Comparison of ENCODE assay signal across 8 mouse cellular contexts in the genomic region with DNA sequence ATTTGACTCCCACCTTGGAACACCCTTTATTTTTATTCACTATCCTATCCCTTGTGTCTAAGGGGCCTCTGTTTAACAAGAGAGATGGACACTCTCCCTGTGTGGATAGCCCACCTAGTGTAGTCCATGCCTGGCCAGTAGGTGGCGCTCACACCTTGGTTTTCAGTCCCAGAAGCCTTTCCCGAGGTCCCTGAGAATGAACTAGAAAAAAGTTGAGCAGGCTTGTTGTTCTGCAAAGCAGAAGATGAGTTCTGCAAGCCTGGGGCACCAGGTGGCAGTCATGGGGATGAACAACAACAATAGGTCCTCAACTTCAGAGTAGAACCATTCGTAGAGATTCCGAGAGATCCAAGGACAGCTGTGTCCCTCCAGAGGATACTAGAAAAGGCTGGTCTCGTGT. TPM values are rescaled to one million over a fixed set of nuclear protein-coding genes. Genes with fewer than 3 reads are reported as not detected.
A peak's percentile ranks its signal among the peaks of the same experiment; 100 is the strongest.
DNase-seq lines count a peak whose midpoint lies in the region; ATAC-seq and TF ChIP-seq lines count a peak whose summit lies in the region.

No protein-coding gene starts in this region.

- no peak overlapping the region for H3K27ac ChIP-seq in cerebellum, adult 2 months (ENCODE audit: insufficient read depth, low read length)
- H3K27ac ChIP-seq in midbrain, embryonic 10.5 days (replicated peaks): no peak overlapping the region
- no peak overlapping the region for H3K27ac ChIP-seq in midbrain, embryonic 11.5 days (ENCODE audit: low read depth, low read length)

- H3K9me3 ChIP-seq in midbrain, embryonic 10.5 days (replicated peaks): no peaks in the 10 kb centered on the region
- H3K9me3 ChIP-seq in midbrain, embryonic 11.5 days (ENCODE audit: control insufficient read depth, low read length): no peaks in the 10 kb centered on the region

- H3K4me2 ChIP-seq in midbrain, embryonic 11.5 days: no peak overlapping the region

- no peak for DNase-seq in cerebellum, adult 2 months
- DNase-seq in cerebellum, adult 8-10 months: no peak
- peak; percentile 31 for DNase-seq in midbrain, embryonic 10.5 days (ENCODE audit: low spot score)
- DNase-seq in midbrain, embryonic 11.5 days (ENCODE audit: low spot score, missing footprints): no peak
- peak; percentile 68 to 76 for DNase-seq in kidney, postnatal 25 days
- peak; percentile 28 for DNase-seq in urinary bladder, postnatal 10 days (ENCODE audit: low spot score)

- no peaks in the 10 kb centered on the region for H3K27me3 ChIP-seq in cerebellum, adult 2 months (ENCODE audit: control insufficient read depth, insufficient read depth, low read length)
- H3K27me3 ChIP-seq in midbrain, embryonic 10.5 days (ENCODE audit: low read depth, poor library complexity, severe bottlenecking): no peaks in the 10 kb centered on the region
- no peaks in the 10 kb centered on the region for H3K27me3 ChIP-seq in midbrain, embryonic 11.5 days (ENCODE audit: control insufficient read depth, insufficient read depth, low read length)

- H3K4me3 ChIP-seq in cerebellum, adult 2 months (replicated peaks; ENCODE audit: insufficient read depth, low read depth, low read length): no peak overlapping the region
- no peak overlapping the region for H3K4me3 ChIP-seq in midbrain, embryonic 10.5 days
- no peak overlapping the region for H3K4me3 ChIP-seq in midbrain, embryonic 11.5 days (ENCODE audit: low read depth, low read length)

- ATAC-seq in midbrain, embryonic 11.5 days (ENCODE audit: low FRiP score): no peak
- ATAC-seq in common myeloid progenitor, adult 5-6 weeks (replicated peaks; ENCODE audit: low read depth, poor library complexity, severe bottlenecking): peak; percentile 57; the same call in 1 of the 2 replicates
- peak; percentile 72 for ATAC-seq in megakaryocyte progenitor cell, adult 5-6 weeks (replicated peaks; ENCODE audit: poor library complexity)

- H3K36me3 ChIP-seq in midbrain, embryonic 10.5 days: peaks cover 5% of the 10 kb centered on the region
- no peaks in the 10 kb centered on the region for H3K36me3 ChIP-seq in midbrain, embryonic 11.5 days (ENCODE audit: control insufficient read depth, insufficient read depth, low read length)

- no peak for TF ChIP-seq POLR2A in cerebellum, adult 2 months (IDR thresholded peaks at IDR 0.05; ENCODE audit: borderline replicate concordance, insufficient read depth, low read length)

- no peaks in the 10 kb centered on the region for H3K4me1 ChIP-seq in cerebellum, adult 2 months (ENCODE audit: control insufficient read depth, insufficient read depth, low read length)
- 0 out of 2 replicates have a peak, but pooled peaks cover 2% of the 10 kb centered on the region for H3K4me1 ChIP-seq in midbrain, embryonic 10.5 days
- H3K4me1 ChIP-seq in midbrain, embryonic 11.5 days (ENCODE audit: control insufficient read depth, insufficient read depth, low read length): no peaks in the 10 kb centered on the region

- peak; percentile 38; the same call in 1 of the 2 replicates for TF ChIP-seq CTCF in cerebellum, adult 2 months (IDR thresholded peaks at IDR 0.05; ENCODE audit: borderline replicate concordance, insufficient read depth, low read depth, low read length)

- no peak overlapping the region for H3K9ac ChIP-seq in midbrain, embryonic 11.5 days (ENCODE audit: low read length)

- 69% methylated on average over 5 of the region's 5 CpGs for WGBS in cerebellum, adult 2 months
- WGBS in midbrain, embryonic 10.5 days: 76% methylated on average over 5 of the region's 5 CpGs
- WGBS in midbrain, embryonic 11.5 days: 64% methylated on average over 5 of the region's 5 CpGs

RNA-seq across cellular contexts. Expression of a gene that starts 35.8 kb away (rescaled TPM):
- polyA plus RNA-seq in cerebellum, adult 2 months (2012; rRNA removed): 0.10 TPM in 2 replicates
- polyA plus RNA-seq in midbrain, embryonic 10.5 days (2016; fragmentation: Nextera tagmentation; extraction: Ambion mirVana): 43.3 and 47.1 TPM in 2 replicates
- 62.2 and 64.4 TPM in 2 replicates for polyA plus RNA-seq in midbrain, embryonic 11.5 days (2014; fragmentation: Nextera tagmentation; extraction: Ambion mirVana)
- 396 and 444 TPM in 2 replicates for total RNA-seq in common myeloid progenitor, adult 5-6 weeks (2017)
- 389 and 403 TPM in 2 replicates for total RNA-seq in megakaryocyte progenitor cell, adult 5-6 weeks (2015)
- 247 and 299 TPM in 2 replicates for total RNA-seq in megakaryocyte progenitor cell, adult 5-6 weeks (2017)

Comparison
In these comparisons a context has a peak if more than half of its experiments do, and no peak if none do; other contexts are left out.
1. DNase-seq: peak in midbrain, embryonic 10.5 days (single experiment), kidney, postnatal 25 days (2 of 2) and urinary bladder, postnatal 10 days (single experiment); none in cerebellum, adult 2 months (0 of 2), cerebellum, adult 8-10 months (single experiment) and midbrain, embryonic 11.5 days (single experiment).
2. RNA of a gene that starts 35.8 kb away (polyA plus RNA-seq): 62.2 to 64.4 TPM in midbrain, embryonic 11.5 days and 43.3 to 47.1 TPM in midbrain, embryonic 10.5 days; 0.10 TPM in cerebellum, adult 2 months; every median in the first group is over 10 times any median in the second.